Mouse (Mus musculus) limb, embryonic 10.5 days (tissue): ENCODE measurements at regions not wholly inside any gene's neighbourhood (a gene's known extent, or its start where the extent isn't known, plus 50 kb on each side); places are given as distances from the start of the nearest gene placed in this dataset.
A peak's percentile ranks its signal among the peaks of the same experiment; 100 is the strongest.

Experiments used
- DNase-seq: peaks from one replicate; pipeline ENCODE4 v3.0.0-alpha.2; 2017; ENCODE audit warnings: low spot score
- H3K27ac ChIP-seq: fragments of 300-500 bp; sonication (generic); 2 replicates; pipeline ENCODE4 v1.5.1; 2016; ENCODE audit warnings: mild to moderate bottlenecking
- H3K27me3 ChIP-seq: fragments of 300-500 bp; sonication (generic); 2 replicates; pipeline ENCODE4 v1.6.1; 2016; ENCODE audit warnings: low read depth, mild to moderate bottlenecking; ENCODE audit not compliant: poor library complexity, severe bottlenecking
- H3K36me3 ChIP-seq: fragments of 300-500 bp; sonication (generic); 2 replicates; pipeline ENCODE4 v1.6.1; 2016; ENCODE audit warnings: mild to moderate bottlenecking, moderate library complexity
- H3K4me1 ChIP-seq: fragments of 300-500 bp; sonication (generic); 2 replicates; pipeline ENCODE4 v1.6.1; 2016
- H3K4me3 ChIP-seq: fragments of 300-500 bp; sonication (generic); 2 replicates; pipeline ENCODE4 v1.5.1; 2016; ENCODE audit warnings: mild to moderate bottlenecking, moderate library complexity
- H3K9me3 ChIP-seq: fragments of 300-500 bp; sonication (generic); replicated peaks from 2 replicates; pipeline ENCODE4 v1.6.1; 2016; ENCODE audit warnings: mild to moderate bottlenecking
- WGBS: fragments of 180-500 bp; shearing (Covaris S2); methylation state at CpG from one replicate; pipeline ENCODE4 v1.1.7; 2016; 5-methylcytosine and 5-hydroxymethylcytosine counted together

DNA sequence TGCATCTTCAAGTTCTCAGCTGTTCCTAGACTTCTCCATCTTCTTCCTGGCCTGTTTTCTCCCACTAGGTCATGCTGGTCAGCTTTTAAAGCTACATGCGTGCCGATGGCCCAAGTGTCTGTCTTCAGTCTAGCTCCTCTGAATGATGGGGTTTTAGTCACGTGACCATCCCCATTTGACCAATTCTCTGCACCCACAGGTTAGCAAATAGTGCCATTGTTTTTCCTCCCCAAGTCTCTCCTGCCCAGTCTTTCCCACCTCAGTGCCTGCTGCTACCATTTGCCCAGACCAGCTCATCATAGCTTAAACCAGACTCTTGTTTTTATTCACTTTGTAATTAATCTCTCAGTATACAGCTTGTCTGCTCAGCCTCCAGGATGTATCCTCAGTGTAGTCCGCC lies 62.3 kb downstream of the Zfp706 start:
- Histone ChIP-seq H3K9me3 (no peaks in the 10 kb centered on the region), H3K27me3 (no peaks in the 10 kb centered on the region), H3K4me1 (peaks cover 14% of the 10 kb centered on the region), H3K4me3 (no peak overlapping the region), H3K27ac (no peak overlapping the region), H3K36me3 (no peaks in the 10 kb centered on the region)
- no peak for DNase-seq
- WGBS = 80% methylated on average over 4 of the region's 4 CpGs

DNA sequence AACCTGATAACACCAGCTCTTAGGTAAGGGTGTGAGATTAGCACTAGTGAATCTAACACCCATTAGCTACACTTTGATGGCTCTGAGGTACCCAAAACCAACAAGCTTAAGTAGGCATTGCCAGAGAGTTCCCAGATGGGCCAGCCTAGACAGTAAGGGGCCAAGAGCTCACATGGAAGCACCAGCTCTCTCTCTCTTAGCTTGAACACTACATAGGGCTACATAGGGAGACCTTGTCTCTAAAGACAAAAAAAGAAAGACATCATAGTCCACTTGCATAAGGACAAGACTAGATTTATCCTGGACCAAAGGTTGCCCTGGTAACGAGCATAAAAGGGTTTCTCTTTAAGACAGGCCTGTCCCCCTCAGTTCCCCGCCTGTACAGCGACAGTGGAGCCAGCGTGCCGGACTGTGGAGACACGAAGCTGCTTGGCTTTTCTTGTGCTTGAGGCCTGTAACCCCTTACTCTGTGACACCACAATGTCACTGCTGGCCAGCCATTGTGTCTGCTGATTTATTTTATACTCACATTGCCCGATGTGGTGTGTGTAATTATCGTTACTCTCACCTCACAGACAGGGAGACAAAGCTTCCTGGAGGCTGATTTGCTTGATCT lies 62.9 kb downstream of the Zfp706 start:
- H3K9me3 ChIP-seq = no peaks in the 10 kb centered on the region
- peaks cover 14% of the 10 kb centered on the region for H3K4me1 ChIP-seq
- WGBS = 73% methylated on average over 8 of the region's 8 CpGs
- H3K27ac ChIP-seq = no peak overlapping the region
- DNase-seq = no peak
- no peak overlapping the region for H3K4me3 ChIP-seq
- no peaks in the 10 kb centered on the region for H3K27me3 ChIP-seq
- H3K36me3 ChIP-seq = no peaks in the 10 kb centered on the region

DNA sequence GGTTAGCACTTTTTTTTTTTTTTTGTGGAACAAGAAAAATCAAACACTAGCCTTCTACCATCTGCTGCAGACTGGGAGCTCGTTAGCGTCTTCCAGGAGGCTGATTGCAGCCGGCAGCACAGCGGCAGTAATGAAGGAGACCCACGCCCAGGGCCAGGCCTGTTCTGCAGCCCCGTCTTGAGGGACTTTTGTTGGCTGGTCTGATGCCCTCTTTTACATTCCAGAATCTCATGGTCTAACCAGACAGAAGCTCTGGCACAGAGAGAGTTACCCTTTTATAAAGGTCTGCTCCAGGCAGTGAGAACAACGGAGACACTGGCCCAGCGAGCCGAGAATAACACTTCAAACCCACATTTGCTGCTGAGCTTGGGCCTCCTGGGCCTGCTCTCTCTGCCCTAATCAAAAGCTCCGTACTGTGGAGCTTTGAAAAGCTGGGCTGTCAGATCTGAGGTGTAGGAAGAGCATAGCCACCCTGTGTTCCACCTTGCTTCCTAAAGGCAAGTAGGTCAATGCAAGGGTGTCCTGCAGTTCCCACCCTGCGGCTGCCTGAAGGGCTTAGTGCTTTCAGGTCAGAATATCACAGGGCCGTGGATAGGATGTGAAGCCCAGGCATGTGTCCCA lies 64.0 kb downstream of the Zfp706 start:
- WGBS = 46% methylated on average over 12 of the region's 12 CpGs
- H3K4me3 ChIP-seq = no peak overlapping the region
- H3K27ac ChIP-seq = peak overlapping the region; percentile 73
- H3K9me3 ChIP-seq = no peaks in the 10 kb centered on the region
- H3K4me1 ChIP-seq = peaks cover 22% of the 10 kb centered on the region
- H3K36me3 ChIP-seq = no peaks in the 10 kb centered on the region
- DNase-seq = peak; percentile 50
- no peaks in the 10 kb centered on the region for H3K27me3 ChIP-seq

DNA sequence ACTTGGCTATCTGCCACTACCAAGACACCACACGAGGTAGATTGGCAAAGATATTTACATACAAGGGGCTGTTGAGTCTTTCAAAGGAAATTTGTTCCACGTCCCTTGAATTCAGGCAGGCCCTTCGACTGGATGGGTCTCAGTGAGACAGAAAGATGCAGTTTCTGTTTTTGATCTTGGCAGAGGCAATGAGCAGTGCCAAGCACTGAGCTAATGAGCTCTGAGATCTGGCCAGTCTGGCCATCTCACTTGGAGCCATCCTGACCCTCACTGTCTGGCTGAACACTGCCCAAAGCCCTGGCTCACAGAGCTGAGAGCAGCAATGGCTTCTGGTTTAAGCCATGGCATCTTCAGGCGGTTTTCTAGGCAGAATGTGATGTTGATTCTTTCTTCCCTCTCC lies 65.3 kb downstream of the Zfp706 start:
- Histone ChIP-seq H3K4me1 (peaks cover 36% of the 10 kb centered on the region), H3K27ac (no peak overlapping the region), H3K27me3 (no peaks in the 10 kb centered on the region), H3K9me3 (no peaks in the 10 kb centered on the region), H3K4me3 (no peak overlapping the region), H3K36me3 (no peaks in the 10 kb centered on the region)
- 76% methylated on average over 4 of the region's 4 CpGs for WGBS
- no peak for DNase-seq

GRCm38 (mm10) chr15:36941741-36942140 lies 65.8 kb downstream of the Zfp706 start:
- no peak overlapping the region for H3K4me3 ChIP-seq
- no peak for DNase-seq
- no peaks in the 10 kb centered on the region for H3K36me3 ChIP-seq
- H3K27me3 ChIP-seq = no peaks in the 10 kb centered on the region
- 93% methylated on average over 5 of the region's 5 CpGs for WGBS
- H3K9me3 ChIP-seq = no peaks in the 10 kb centered on the region
- no peak overlapping the region for H3K27ac ChIP-seq
- peaks cover 41% of the 10 kb centered on the region for H3K4me1 ChIP-seq

GRCm38 (mm10) chr15:36939608-36940007 lies 68.0 kb downstream of the Zfp706 start:
- Histone ChIP-seq H3K36me3 (no peaks in the 10 kb centered on the region), H3K4me3 (no peak overlapping the region), H3K9me3 (no peaks in the 10 kb centered on the region), H3K27me3 (no peaks in the 10 kb centered on the region), H3K27ac (0 out of 2 replicates have a peak overlapping the region, but pooled peaks have one; percentile 93), H3K4me1 (peaks cover 41% of the 10 kb centered on the region)
- 89% methylated on average over 9 of the region's 9 CpGs for WGBS
- DNase-seq = no peak

DNA sequence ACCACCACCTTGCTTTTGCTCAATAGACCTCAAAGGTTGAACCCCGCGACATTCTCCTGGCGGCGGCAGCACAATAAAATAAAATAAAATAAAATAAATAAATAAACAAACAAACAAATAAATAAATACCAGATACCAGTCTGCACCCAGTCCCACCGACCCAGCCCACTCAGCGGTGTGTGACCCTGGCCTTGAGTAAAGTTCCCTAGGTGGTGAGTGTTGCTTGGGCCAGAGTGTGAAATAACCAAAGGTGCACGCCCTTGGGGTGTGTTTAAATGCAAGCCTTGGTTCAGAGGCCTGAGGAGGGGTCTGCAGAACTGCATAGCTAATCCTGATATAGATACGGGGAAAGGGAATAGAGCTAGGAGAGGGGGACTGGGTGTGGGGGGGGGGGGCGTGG lies 68.4 kb downstream of the Zfp706 start:
- peak overlapping the region; percentile 65 for H3K4me3 ChIP-seq
- peak overlapping the region; percentile 93 for H3K27ac ChIP-seq
- no peaks in the 10 kb centered on the region for H3K36me3 ChIP-seq
- peaks cover 41% of the 10 kb centered on the region for H3K4me1 ChIP-seq
- DNase-seq = no peak
- H3K27me3 ChIP-seq = no peaks in the 10 kb centered on the region
- WGBS = 32% methylated on average over 9 of the region's 9 CpGs
- no peaks in the 10 kb centered on the region for H3K9me3 ChIP-seq

- peak; percentile 89 for DNase-seq
- peaks cover 37% of the 10 kb centered on the region for H3K4me1 ChIP-seq
- no peaks in the 10 kb centered on the region for H3K9me3 ChIP-seq
- H3K27me3 ChIP-seq = no peaks in the 10 kb centered on the region
- WGBS = 1% methylated on average over 55 of the region's 57 CpGs
- peak overlapping the region; percentile 93 for H3K27ac ChIP-seq
- no peaks in the 10 kb centered on the region for H3K36me3 ChIP-seq
- H3K4me3 ChIP-seq = peak overlapping the region; percentile 65
Observed at GRCm38 (mm10) chr15:36938511-36939150, 68.9 kb downstream of the Zfp706 start.

DNA sequence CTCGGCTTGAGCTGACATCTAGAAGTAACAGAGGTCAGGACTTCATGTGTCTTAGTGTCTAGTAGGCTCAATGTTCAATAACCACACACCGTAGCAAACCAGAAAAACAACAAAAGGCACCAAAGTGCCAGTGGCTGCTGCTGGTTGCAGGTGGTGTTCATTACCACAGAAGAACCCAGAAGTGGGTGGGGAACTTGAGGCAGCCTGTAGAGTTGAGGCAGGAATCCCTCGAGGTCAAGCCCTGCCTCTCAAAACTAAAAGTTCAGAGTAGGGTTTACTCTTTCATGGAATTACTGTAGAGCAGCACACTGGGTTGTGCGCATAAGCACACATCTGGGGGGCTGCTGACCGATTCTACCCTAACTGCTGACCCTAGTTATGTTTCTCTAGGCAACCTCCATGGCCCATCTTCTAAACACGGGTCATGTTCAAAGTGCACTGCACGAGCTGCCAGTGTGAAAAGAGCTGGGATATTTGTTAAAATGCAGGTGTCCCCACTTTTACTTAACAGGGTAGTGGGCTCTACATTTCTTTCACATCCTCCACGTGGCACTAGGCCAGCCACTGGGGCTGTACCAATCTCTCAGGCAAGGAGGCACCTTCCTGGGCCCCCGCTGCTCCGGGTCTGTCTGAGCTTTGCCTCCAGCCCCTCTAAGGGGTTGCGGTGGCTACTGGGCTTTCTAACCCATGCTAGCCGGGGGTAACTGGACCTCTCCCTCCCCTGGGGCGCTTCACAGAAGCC lies 69.6 kb downstream of the Zfp706 start:
- 24% methylated on average over 13 of the region's 13 CpGs for WGBS
- H3K4me1 ChIP-seq = peaks cover 30% of the 10 kb centered on the region
- H3K27ac ChIP-seq = peak overlapping the region; percentile 93
- peak; percentile 46 for DNase-seq
- no peaks in the 10 kb centered on the region for H3K9me3 ChIP-seq
- no peaks in the 10 kb centered on the region for H3K27me3 ChIP-seq
- no peaks in the 10 kb centered on the region for H3K36me3 ChIP-seq
- peak overlapping the region; percentile 65 for H3K4me3 ChIP-seq

- no peaks in the 10 kb centered on the region for H3K36me3 ChIP-seq
- H3K27ac ChIP-seq = peak overlapping the region; percentile 93; the same call in 1 of the 2 replicates
- no peak for DNase-seq
- no peak overlapping the region for H3K4me3 ChIP-seq
- WGBS = 70% methylated on average over 11 of the region's 11 CpGs
- peaks cover 27% of the 10 kb centered on the region for H3K4me1 ChIP-seq
- H3K27me3 ChIP-seq = no peaks in the 10 kb centered on the region
- H3K9me3 ChIP-seq = no peaks in the 10 kb centered on the region
Observed at GRCm38 (mm10) chr15:36937067-36937657, 70.4 kb downstream of the Zfp706 start.

- DNase-seq = no peak
- WGBS = 59% methylated on average over 2 of the region's 3 CpGs
- Histone ChIP-seq H3K27ac (no peak overlapping the region), H3K36me3 (no peaks in the 10 kb centered on the region), H3K4me3 (no peak overlapping the region), H3K27me3 (no peaks in the 10 kb centered on the region), H3K9me3 (no peaks in the 10 kb centered on the region), H3K4me1 (peaks cover 38% of the 10 kb centered on the region)
Observed at GRCm38 (mm10) chr15:36934801-36935200, 72.8 kb downstream of the Zfp706 start.

DNA sequence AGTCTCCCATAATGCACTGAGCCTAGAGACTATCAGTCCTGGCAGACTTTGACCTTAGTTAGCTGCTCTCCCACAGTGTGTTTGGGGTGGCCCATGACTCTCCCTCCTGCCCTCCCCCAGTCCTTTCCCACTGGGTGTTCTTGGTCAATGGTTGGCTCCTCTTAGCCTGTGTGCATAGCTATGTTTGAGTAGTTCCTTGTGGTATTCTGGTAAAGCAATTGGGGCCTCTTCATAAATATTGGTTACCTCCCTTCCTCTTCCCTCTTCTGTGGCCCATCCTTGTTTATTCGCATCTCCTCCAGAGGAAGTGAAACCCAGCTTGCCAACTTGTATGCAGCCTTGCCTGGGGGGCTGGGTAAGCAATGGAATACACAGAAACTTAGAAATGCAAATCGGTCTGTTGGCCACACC lies 74.0 kb downstream of the Zfp706 start:
- Histone ChIP-seq H3K36me3 (no peaks in the 10 kb centered on the region), H3K9me3 (no peaks in the 10 kb centered on the region), H3K4me1 (peaks cover 30% of the 10 kb centered on the region), H3K27ac (no peak overlapping the region), H3K4me3 (no peak overlapping the region), H3K27me3 (no peaks in the 10 kb centered on the region)
- 78% methylated on average over 2 of the region's 2 CpGs for WGBS
- no peak for DNase-seq
